Mouse (Mus musculus): ENCODE measurements around the gene Gpr84. TPM values are rescaled to one million over a fixed set of nuclear protein-coding genes. Genes with fewer than 3 reads are reported as not detected.

The Gpr84 gene
- polyA plus RNA-seq, 1 experiment from 2014 or later = 0.75 TPM

GRCm38 (mm10) chr15:103292673-103293345 lies 17.6 kb downstream of the Gpr84 start:
- no peak overlapping the region for H3K4me2 ChIP-seq
- no peak overlapping the region for H3K9ac ChIP-seq
- peaks cover 95% of the 10 kb centered on the region for H3K36me3 ChIP-seq
- no peaks in the 10 kb centered on the region for H3K4me1 ChIP-seq
- ATAC-seq = no peak
- H3K9me3 ChIP-seq (replicated peaks) = no peaks in the 10 kb centered on the region
- 86% methylated on average over 4 of the region's 4 CpGs for WGBS (ENCODE audit: insufficient replicate concordance)
- H3K27me3 ChIP-seq (replicated peaks) = no peaks in the 10 kb centered on the region
- no peak overlapping the region for H3K27ac ChIP-seq
- H3K4me3 ChIP-seq = no peak overlapping the region

- no peaks in the 10 kb centered on the region for H3K9me3 ChIP-seq (replicated peaks)
- 91% methylated on average over 9 of the region's 9 CpGs for WGBS (ENCODE audit: insufficient replicate concordance)
- H3K36me3 ChIP-seq = peaks cover 91% of the 10 kb centered on the region
- H3K4me2 ChIP-seq = no peak overlapping the region
- H3K27me3 ChIP-seq (replicated peaks) = no peaks in the 10 kb centered on the region
- no peak overlapping the region for H3K4me3 ChIP-seq
- peaks cover 1% of the 10 kb centered on the region for H3K4me1 ChIP-seq
- H3K27ac ChIP-seq = no peak overlapping the region
- no peak overlapping the region for H3K9ac ChIP-seq
- no peak for ATAC-seq
These were observed 19.6 kb downstream of the Gpr84 start for GRCm38 (mm10) chr15:103290843-103291242.

GRCm38 (mm10) chr15:103290417-103290816 lies 20.0 kb downstream of the Gpr84 start:
- H3K4me2 ChIP-seq = no peak overlapping the region
- no peaks in the 10 kb centered on the region for H3K27me3 ChIP-seq (replicated peaks)
- no peaks in the 10 kb centered on the region for H3K9me3 ChIP-seq (replicated peaks)
- peaks cover 6% of the 10 kb centered on the region for H3K4me1 ChIP-seq
- no peak overlapping the region for H3K27ac ChIP-seq
- H3K36me3 ChIP-seq = peaks cover 90% of the 10 kb centered on the region
- WGBS (ENCODE audit: insufficient replicate concordance) = 83% methylated on average over 6 of the region's 6 CpGs
- ATAC-seq = no peak
- no peak overlapping the region for H3K4me3 ChIP-seq
- no peak overlapping the region for H3K9ac ChIP-seq

- no peak for ATAC-seq
- H3K36me3 ChIP-seq = peaks cover 84% of the 10 kb centered on the region
- 83% methylated on average over 5 of the region's 5 CpGs for WGBS (ENCODE audit: insufficient replicate concordance)
- H3K27ac ChIP-seq = no peak overlapping the region
- no peak overlapping the region for H3K9ac ChIP-seq
- no peak overlapping the region for H3K4me2 ChIP-seq
- H3K4me3 ChIP-seq = no peak overlapping the region
- peaks cover 14% of the 10 kb centered on the region for H3K4me1 ChIP-seq
- no peaks in the 10 kb centered on the region for H3K9me3 ChIP-seq (replicated peaks)
- H3K27me3 ChIP-seq (replicated peaks) = no peaks in the 10 kb centered on the region
These were observed 20.8 kb downstream of the Gpr84 start for GRCm38 (mm10) chr15:103289600-103289999.

GRCm38 (mm10) chr15:103285778-103286417 lies 24.5 kb downstream of the Gpr84 start:
- no peaks in the 10 kb centered on the region for H3K27me3 ChIP-seq (replicated peaks)
- H3K4me1 ChIP-seq = peaks cover 34% of the 10 kb centered on the region
- ATAC-seq = no peak
- H3K4me2 ChIP-seq = no peak overlapping the region
- WGBS (ENCODE audit: insufficient replicate concordance) = 43% methylated on average over 1 of the region's 1 CpGs
- H3K9ac ChIP-seq = no peak overlapping the region
- H3K9me3 ChIP-seq (replicated peaks) = no peaks in the 10 kb centered on the region
- H3K4me3 ChIP-seq = no peak overlapping the region
- peaks cover 66% of the 10 kb centered on the region for H3K36me3 ChIP-seq
- H3K27ac ChIP-seq = 0 out of 2 replicates have a peak overlapping the region, but pooled peaks have one; percentile 15

GRCm38 (mm10) chr15:103284647-103285046 lies 25.8 kb downstream of the Gpr84 start:
- Histone ChIP-seq H3K9me3 (replicated peaks) (no peaks in the 10 kb centered on the region), H3K4me3 (no peak overlapping the region), H3K27ac (peak overlapping the region; percentile 51; the same call in 1 of the 2 replicates), H3K4me2 (no peak overlapping the region), H3K36me3 (peaks cover 60% of the 10 kb centered on the region), H3K9ac (peak overlapping the region; percentile 24; the same call in 1 of the 2 replicates), H3K4me1 (peaks cover 47% of the 10 kb centered on the region), H3K27me3 (replicated peaks) (no peaks in the 10 kb centered on the region)
- no peak for ATAC-seq
- WGBS (ENCODE audit: insufficient replicate concordance) = 32% methylated on average over 2 of the region's 2 CpGs

GRCm38 (mm10) chr15:103284066-103284465 lies 26.3 kb downstream of the Gpr84 start:
- Histone ChIP-seq H3K27me3 (replicated peaks) (no peaks in the 10 kb centered on the region), H3K4me3 (no peak overlapping the region), H3K36me3 (peaks cover 58% of the 10 kb centered on the region), H3K9ac (no peak overlapping the region), H3K9me3 (replicated peaks) (no peaks in the 10 kb centered on the region), H3K4me2 (no peak overlapping the region), H3K27ac (no peak overlapping the region), H3K4me1 (peaks cover 51% of the 10 kb centered on the region)
- ATAC-seq = no peak
- WGBS (ENCODE audit: insufficient replicate concordance) = 73% methylated on average over 3 of the region's 3 CpGs

- 83% methylated on average over 3 of the region's 3 CpGs for WGBS (ENCODE audit: insufficient replicate concordance)
- Histone ChIP-seq H3K4me2 (peak overlapping the region; percentile 6; the same call in 1 of the 2 replicates), H3K4me3 (no peak overlapping the region), H3K27me3 (replicated peaks) (no peaks in the 10 kb centered on the region), H3K9me3 (replicated peaks) (no peaks in the 10 kb centered on the region), H3K27ac (peak overlapping the region; percentile 83), H3K36me3 (peaks cover 59% of the 10 kb centered on the region), H3K4me1 (peaks cover 75% of the 10 kb centered on the region), H3K9ac (peak overlapping the region; percentile 18; the same call in 1 of the 2 replicates)
- ATAC-seq = no peak
These were observed 28.8 kb downstream of the Gpr84 start for GRCm38 (mm10) chr15:103281465-103282205.

- Histone ChIP-seq H3K27ac (peak overlapping the region; percentile 83), H3K4me3 (0 out of 2 replicates have a peak overlapping the region, but pooled peaks have one; percentile 0), H3K9me3 (replicated peaks) (no peaks in the 10 kb centered on the region), H3K4me1 (peaks cover 78% of the 10 kb centered on the region), H3K4me2 (peak overlapping the region; percentile 30; the same call in 1 of the 2 replicates), H3K36me3 (peaks cover 57% of the 10 kb centered on the region), H3K27me3 (replicated peaks) (no peaks in the 10 kb centered on the region), H3K9ac (peak overlapping the region; percentile 57)
- peak; percentile 53 for ATAC-seq
- WGBS (ENCODE audit: insufficient replicate concordance) = 41% methylated on average over 3 of the region's 3 CpGs
These were observed 29.5 kb downstream of the Gpr84 start for GRCm38 (mm10) chr15:103280817-103281464.

- Histone ChIP-seq H3K27me3 (replicated peaks) (no peaks in the 10 kb centered on the region), H3K9me3 (replicated peaks) (no peaks in the 10 kb centered on the region), H3K27ac (peak overlapping the region; percentile 83), H3K36me3 (peaks cover 52% of the 10 kb centered on the region), H3K4me3 (no peak overlapping the region), H3K4me2 (0 out of 2 replicates have a peak overlapping the region, but pooled peaks have one; percentile 30), H3K9ac (no peak overlapping the region), H3K4me1 (peaks cover 75% of the 10 kb centered on the region)
- no peak for ATAC-seq
- WGBS (ENCODE audit: insufficient replicate concordance) = 53% methylated on average over 3 of the region's 3 CpGs
These were observed 30.7 kb downstream of the Gpr84 start for GRCm38 (mm10) chr15:103279750-103280149.

- no peak for ATAC-seq
- Histone ChIP-seq H3K27me3 (replicated peaks) (no peaks in the 10 kb centered on the region), H3K4me3 (no peak overlapping the region), H3K9ac (peak overlapping the region; percentile 30), H3K4me1 (peaks cover 82% of the 10 kb centered on the region), H3K27ac (peak overlapping the region; percentile 70), H3K4me2 (no peak overlapping the region), H3K36me3 (peaks cover 41% of the 10 kb centered on the region), H3K9me3 (replicated peaks) (no peaks in the 10 kb centered on the region)
- 64% methylated on average over 7 of the region's 7 CpGs for WGBS (ENCODE audit: insufficient replicate concordance)
These were observed 32.5 kb downstream of the Gpr84 start for GRCm38 (mm10) chr15:103277949-103278348.
